Mouse (Mus musculus) adrenal gland, postnatal 36 days (tissue): ENCODE measurements around the gene Ndst2. TPM values are rescaled to one million over a fixed set of nuclear protein-coding genes. Genes with fewer than 3 reads are reported as not detected.
"Not testable (repeated sequence)": the region's sequence is repeated elsewhere in the genome, so short reads cannot be mapped to it uniquely, and the experiment has no call there.

Experiments used
- DNase-seq, 2 experiments: peaks; one replicate each; pipeline ENCODE4 v3.0.0; 2021; ENCODE audit warnings: mixed read lengths in 1 of 2
- total RNA-seq, 2 experiments: library from RNA; stranded (reverse); gene quantifications; 2 replicates each; pipeline ENCODE4 v1.2.3; 2021

Ndst2 gene
- total RNA-seq, 2 experiments from 2014 or later: 24.1 to 26.2 TPM

- DNase-seq: no peak
These were observed 4.1 kb upstream of the Ndst2 start for GRCm38 (mm10) chr14:20738511-20738910.

- peak; percentile 58 to 69 for DNase-seq
These were observed 2.9 kb upstream of the Ndst2 start for GRCm38 (mm10) chr14:20737306-20737705.

- no peak for DNase-seq
These were observed 1.6 kb upstream of the Ndst2 start for GRCm38 (mm10) chr14:20735892-20736390.

- DNase-seq: no peak
These were observed 690 bp upstream of the Ndst2 start for GRCm38 (mm10) chr14:20735052-20735451.

- no peak for DNase-seq
These were observed 1.1 kb downstream of the Ndst2 start for GRCm38 (mm10) chr14:20733041-20733951.

GRCm38 (mm10) chr14:20730853-20731602 is 3.3 kb downstream of the Ndst2 start:
- no peak for DNase-seq

GRCm38 (mm10) chr14:20729871-20730270 is 4.5 kb downstream of the Ndst2 start:
- DNase-seq: no peak

- DNase-seq: no peak
These were observed 8.6 kb downstream of the Ndst2 start for GRCm38 (mm10) chr14:20725660-20726339.

- peak; percentile 72 to 82 for DNase-seq
These were observed 10.3 kb downstream of the Ndst2 start for GRCm38 (mm10) chr14:20724043-20724442.

- no peak for DNase-seq
These were observed 11.4 kb downstream of the Ndst2 start for GRCm38 (mm10) chr14:20723006-20723405.

GRCm38 (mm10) chr14:20721371-20721770 is 13.0 kb downstream of the Ndst2 start:
- DNase-seq: no peak

GRCm38 (mm10) chr14:20719767-20720166 is 14.6 kb downstream of the Ndst2 start:
- DNase-seq: no peak

GRCm38 (mm10) chr14:20718443-20718842 is 15.9 kb downstream of the Ndst2 start:
- DNase-seq: no peak

- no peak for DNase-seq
These were observed 20.5 kb downstream of the Ndst2 start for GRCm38 (mm10) chr14:20713832-20714231.

GRCm38 (mm10) chr14:20708239-20708638 is 26.1 kb downstream of the Ndst2 start:
- DNase-seq: no peak

GRCm38 (mm10) chr14:20707201-20708190 is 26.9 kb downstream of the Ndst2 start, which contains the start of gene Zswim8:
Gene Zswim8 (plus strand): TSS chr14:20707552.
- DNase-seq: peak; percentile 93 to 94

GRCm38 (mm10) chr14:20703461-20703860 is 30.9 kb downstream of the Ndst2 start:
- not testable (repeated sequence) for DNase-seq

- peak; percentile 94 for DNase-seq
These were observed 31.5 kb downstream of the Ndst2 start, which contains the start of gene Chchd1 for GRCm38 (mm10) chr14:20702741-20703381. Gene Chchd1 (plus strand): TSS chr14:20703006.

GRCm38 (mm10) chr14:20702096-20702740 is 32.1 kb downstream of the Ndst2 start:
- no peak for DNase-seq

- no peak for DNase-seq
These were observed 32.8 kb downstream of the Ndst2 start for GRCm38 (mm10) chr14:20701554-20701953.
